Mouse (Mus musculus): ENCODE results near the gene R3hcc1l.

DNA sequence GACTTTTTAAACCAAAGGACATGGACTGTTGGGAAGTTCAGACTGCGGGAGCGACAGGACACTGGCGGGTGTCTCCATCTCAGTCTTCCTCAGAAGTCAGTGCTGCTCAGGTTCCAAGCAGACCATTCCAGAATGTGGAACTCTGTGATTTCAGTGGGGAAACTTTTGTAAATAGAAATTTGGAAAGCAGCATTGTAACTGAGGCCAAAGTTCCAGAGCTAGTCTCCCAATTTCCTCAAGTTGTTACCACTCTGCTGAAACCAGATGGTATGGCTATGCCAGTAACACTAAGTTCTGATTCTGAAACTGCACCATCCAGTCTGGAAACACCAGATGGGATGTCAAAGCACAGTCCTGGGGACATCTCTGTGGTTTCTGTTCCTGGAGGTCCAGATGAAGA is 44.4 kb downstream of the R3hcc1l start:
- TF ChIP-seq POLR2A (IDR thresholded peaks at IDR 0.05; ENCODE audit: borderline replicate concordance, insufficient read depth, low read length): no peak
- TF ChIP-seq CTCF (IDR thresholded peaks at IDR 0.05; ENCODE audit: borderline replicate concordance, insufficient read depth, low read depth, low read length): no peak
